Mouse (Mus musculus): ENCODE results near the gene Epha3.

Gene Epha3

DNA sequence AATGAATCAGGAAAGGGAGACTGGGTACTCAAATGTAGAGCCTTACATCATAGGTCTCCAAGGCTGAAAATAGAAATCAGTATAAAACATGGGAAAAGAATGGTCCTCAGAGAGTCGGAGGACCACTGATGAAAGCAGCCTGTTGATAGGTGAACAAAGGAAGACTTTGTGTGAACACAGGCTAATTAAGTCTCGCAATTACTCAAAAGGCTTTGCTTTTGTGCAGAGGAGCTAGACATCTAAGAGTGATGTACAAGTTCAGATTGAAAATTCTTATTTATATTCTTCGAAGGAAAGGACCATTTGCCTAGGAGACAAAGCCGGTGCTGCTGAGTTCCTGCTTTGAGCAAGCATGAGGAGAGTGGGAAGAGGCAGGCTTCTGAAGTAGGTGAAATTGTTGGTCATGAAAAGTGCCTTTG is 363.0 kb downstream of the Epha3 start:
- DNase-seq (ENCODE audit: low spot score in 2 of 2), result no peak

Measured in thymus, postnatal 10 days (tissue).